Mouse (Mus musculus) testis, adult 2 months (tissue): ENCODE measurements around the gene Heatr5b.

Experiments used
- CTCF ChIP-seq: fragments of 200-500 bp; IDR thresholded peaks from 2 replicates; pipeline ENCODE4 v1.5.1; 2012; ENCODE audit warnings: low read depth, mild to moderate bottlenecking, inconsistent platforms, low read length, moderate library complexity; ENCODE audit not compliant: control insufficient read depth, insufficient read depth, insufficient replicate concordance
- POLR2A ChIP-seq: fragments of 200-500 bp; IDR thresholded peaks from 2 replicates; pipeline ENCODE4 v1.6.1; 2012; ENCODE audit warnings: low read depth, mild to moderate bottlenecking, inconsistent platforms, low read length, moderate library complexity; ENCODE audit not compliant: control insufficient read depth

DNA sequence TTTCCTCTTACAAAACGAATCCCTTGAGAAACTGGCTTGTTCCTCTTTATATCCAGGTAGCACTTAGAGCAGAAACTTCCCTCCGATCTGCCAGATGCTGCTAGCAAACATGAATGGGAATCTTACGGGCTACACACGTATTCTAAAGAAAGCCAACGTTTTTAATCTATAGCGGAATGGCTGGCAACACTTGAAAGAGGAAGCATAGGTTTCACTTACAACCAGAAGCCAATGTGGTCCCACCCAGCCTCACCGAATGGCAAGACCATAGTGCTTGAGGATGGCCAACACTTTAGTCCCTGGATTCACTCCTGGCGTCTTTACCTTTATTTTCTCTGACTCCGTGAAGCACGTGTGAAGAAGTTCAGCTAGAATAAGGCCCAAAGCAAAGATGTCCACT, 21.1 kb upstream of the Heatr5b start:
- TF ChIP-seq CTCF (no peak), POLR2A (no peak)
